Mouse (Mus musculus) thymus, adult 2 months (tissue): ENCODE results near the gene Tmem131. TPM values are rescaled to one million over a fixed set of nuclear protein-coding genes. Genes with fewer than 3 reads are reported as not detected.
A peak's percentile ranks its signal among the peaks of the same experiment; 100 is the strongest.

Experiments
- DNase-seq: peaks from one replicate; pipeline ENCODE4 v3.0.0; 2021
- H3K27ac ChIP-seq: fragments of 200-500 bp; 2 replicates; pipeline ENCODE4 v1.5.1; 2012; ENCODE audit warnings: low read length, control low read depth; ENCODE audit not compliant: control insufficient read depth, insufficient read depth
- H3K27me3 ChIP-seq: fragments of 200-500 bp; 2 replicates; pipeline ENCODE4 v1.6.1; 2012; ENCODE audit warnings: mild to moderate bottlenecking, low read length, moderate library complexity, mixed read lengths; ENCODE audit not compliant: control insufficient read depth, insufficient read depth
- H3K36me3 ChIP-seq: fragments of 200-500 bp; 2 replicates; pipeline ENCODE4 v1.6.1; 2012; ENCODE audit warnings: mild to moderate bottlenecking, low read length, moderate library complexity; ENCODE audit not compliant: control insufficient read depth, insufficient read depth
- H3K4me1 ChIP-seq: fragments of 200-500 bp; replicated peaks from 2 replicates; pipeline ENCODE4 v1.6.1; 2012; ENCODE audit warnings: low read length; ENCODE audit not compliant: control insufficient read depth, insufficient read depth
- H3K4me3 ChIP-seq: fragments of 200-500 bp; 2 replicates; pipeline ENCODE4 v1.5.1; 2012; ENCODE audit warnings: mild to moderate bottlenecking, low read length, control low read depth, moderate library complexity; ENCODE audit not compliant: control insufficient read depth, insufficient read depth
- CTCF ChIP-seq: fragments of 200-500 bp; IDR thresholded peaks from 2 replicates; pipeline ENCODE4 v1.5.1; 2012; ENCODE audit warnings: mild to moderate bottlenecking, control low read depth, low read length, moderate library complexity, borderline replicate concordance; ENCODE audit not compliant: control insufficient read depth, poor library complexity, insufficient read depth; ENCODE audit errors: extremely low read depth
- POLR2A ChIP-seq: fragments of 200-500 bp; IDR thresholded peaks from 2 replicates; pipeline ENCODE4 v1.6.1; 2012; ENCODE audit warnings: mild to moderate bottlenecking, low read length, control low read depth, moderate library complexity; ENCODE audit not compliant: control insufficient read depth, poor library complexity, insufficient read depth; ENCODE audit errors: extremely low read depth
- WGBS: fragments of 180-500 bp; shearing (Covaris S2); methylation state at CpG from one replicate; pipeline ENCODE4 v1.1.7; 2018; 5-methylcytosine and 5-hydroxymethylcytosine counted together
- polyA plus RNA-seq: library from polyadenylated mRNA; depleted of rRNA; stranded (reverse); fragments of >200 nt; gene quantifications from 2 replicates; pipeline ENCODE4 v1.2.3, GENCODE M21; 2012

Tmem131 gene
- polyA plus RNA-seq, 1 experiment: 51.1 TPM

GRCm38 (mm10) chr1:36934778-36935177, 8.7 kb downstream of the Tmem131 start:
- Histone ChIP-seq H3K27me3 (no peaks in the 10 kb centered on the region), H3K4me1 (peaks cover 14% of the 10 kb centered on the region), H3K27ac (no peak overlapping the region), H3K36me3 (no peaks in the 10 kb centered on the region), H3K4me3 (no peak overlapping the region)
- TF ChIP-seq POLR2A (no peak), CTCF (no peak)
- 88% methylated on average over 6 of the region's 6 CpGs for WGBS
- no peak for DNase-seq

- no peak for DNase-seq
- TF ChIP-seq POLR2A: no peak
- TF ChIP-seq CTCF: no peak
- Histone ChIP-seq H3K27ac (no peak overlapping the region), H3K4me1 (peaks cover 19% of the 10 kb centered on the region), H3K27me3 (no peaks in the 10 kb centered on the region), H3K36me3 (no peaks in the 10 kb centered on the region), H3K4me3 (no peak overlapping the region)
- WGBS: 92% methylated on average over 8 of the region's 8 CpGs
Measured at GRCm38 (mm10) chr1:36933965-36934585, 9.4 kb downstream of the Tmem131 start.

- DNase-seq: no peak
- Histone ChIP-seq H3K36me3 (no peaks in the 10 kb centered on the region), H3K27me3 (no peaks in the 10 kb centered on the region), H3K4me1 (peaks cover 27% of the 10 kb centered on the region), H3K4me3 (no peak overlapping the region), H3K27ac (no peak overlapping the region)
- no peak for TF ChIP-seq POLR2A
- no peak for TF ChIP-seq CTCF
- 95% methylated on average over 1 of the region's 1 CpGs for WGBS
Measured at GRCm38 (mm10) chr1:36932231-36932630, 11.2 kb downstream of the Tmem131 start.

- 0 out of 2 replicates have a peak overlapping the region, but pooled peaks have one; percentile 7 for H3K27ac ChIP-seq
- no peaks in the 10 kb centered on the region for H3K36me3 ChIP-seq
- no peak overlapping the region for H3K4me3 ChIP-seq
- peaks cover 31% of the 10 kb centered on the region for H3K4me1 ChIP-seq
- TF ChIP-seq CTCF (no peak), POLR2A (no peak)
- WGBS: 27% methylated on average over 8 of the region's 8 CpGs
- no peak for DNase-seq
- no peaks in the 10 kb centered on the region for H3K27me3 ChIP-seq
Measured at GRCm38 (mm10) chr1:36930911-36931310, 12.6 kb downstream of the Tmem131 start.

- WGBS: 84% methylated on average over 2 of the region's 2 CpGs
- Histone ChIP-seq H3K27ac (no peak overlapping the region), H3K36me3 (no peaks in the 10 kb centered on the region), H3K4me1 (peaks cover 34% of the 10 kb centered on the region), H3K4me3 (no peak overlapping the region), H3K27me3 (no peaks in the 10 kb centered on the region)
- DNase-seq: no peak
- TF ChIP-seq CTCF: no peak
- no peak for TF ChIP-seq POLR2A
Measured at GRCm38 (mm10) chr1:36929996-36930395, 13.5 kb downstream of the Tmem131 start.

GRCm38 (mm10) chr1:36928357-36929330, 14.8 kb downstream of the Tmem131 start:
- Histone ChIP-seq H3K27me3 (no peaks in the 10 kb centered on the region), H3K4me1 (peaks cover 40% of the 10 kb centered on the region), H3K4me3 (no peak overlapping the region), H3K27ac (no peak overlapping the region), H3K36me3 (no peaks in the 10 kb centered on the region)
- 76% methylated on average over 6 of the region's 6 CpGs for WGBS
- no peak for DNase-seq
- TF ChIP-seq POLR2A (no peak), CTCF (no peak)
